Mouse (Mus musculus) kidney, embryonic 15.5 days (tissue): ENCODE measurements around the gene Nfkbil1. TPM values are rescaled to one million over a fixed set of nuclear protein-coding genes. Genes with fewer than 3 reads are reported as not detected.
A peak's percentile ranks its signal among the peaks of the same experiment; 100 is the strongest.
"Not testable (repeated sequence)": the region's sequence is repeated elsewhere in the genome, so short reads cannot be mapped to it uniquely, and the experiment has no call there.

ENCODE experiments used
- ATAC-seq: fragments of 200-750 bp; cut with Nextera tagmentation; replicated peaks from 2 replicates; pipeline ENCODE4 v1.8.0; 2017; ENCODE audit warnings: moderate TSS enrichment; ENCODE audit not compliant: low FRiP score
- H3K27ac ChIP-seq: fragments of 300-500 bp; sonication (generic); 2 replicates; pipeline ENCODE4 v1.5.1; 2015; ENCODE audit warnings: mild to moderate bottlenecking, inconsistent platforms
- H3K27me3 ChIP-seq: fragments of 300-500 bp; sonication (generic); 2 replicates; pipeline ENCODE4 v1.6.1; 2015; ENCODE audit warnings: inconsistent platforms
- H3K36me3 ChIP-seq: fragments of 300-500 bp; sonication (generic); 2 replicates; pipeline ENCODE4 v1.6.1; 2015; ENCODE audit warnings: inconsistent platforms
- H3K4me1 ChIP-seq: fragments of 300-500 bp; sonication (generic); 2 replicates; pipeline ENCODE4 v1.6.1; 2015; ENCODE audit warnings: inconsistent platforms
- H3K4me2 ChIP-seq: fragments of 300-500 bp; sonication (generic); 2 replicates; pipeline ENCODE4 v1.6.1; 2015; ENCODE audit warnings: moderate library complexity, mild to moderate bottlenecking, inconsistent platforms
- H3K4me3 ChIP-seq: fragments of 300-500 bp; sonication (generic); replicated peaks from 2 replicates; pipeline ENCODE4 v1.5.1; 2015; ENCODE audit warnings: mild to moderate bottlenecking, inconsistent platforms
- H3K9ac ChIP-seq: fragments of 300-500 bp; sonication (generic); 2 replicates; pipeline ENCODE4 v1.6.1; 2015; ENCODE audit warnings: mild to moderate bottlenecking, inconsistent platforms
- H3K9me3 ChIP-seq: fragments of 300-500 bp; sonication (generic); replicated peaks from 2 replicates; pipeline ENCODE4 v1.6.1; 2016; ENCODE audit warnings: inconsistent platforms
- WGBS: fragments of 180-500 bp; shearing (Covaris S2); methylation state at CpG from one replicate; pipeline ENCODE4 v1.1.7; 2015; ENCODE audit warnings: mixed read lengths; 5-methylcytosine and 5-hydroxymethylcytosine counted together
- polyA plus RNA-seq: library from polyadenylated mRNA; unstranded; fragments of >200 nt; fragmentation: Nextera tagmentation; extraction: Ambion mirVana; gene quantifications from 2 replicates; pipeline ENCODE4 v1.2.1, GENCODE M21; 2015

Nfkbil1 gene
- polyA plus RNA-seq, 1 experiment from 2014 or later = 11.3 TPM

- H3K9me3 ChIP-seq = no peaks in the 10 kb centered on the region
- peak overlapping the region; percentile 86 for H3K4me2 ChIP-seq
- peak overlapping the region; percentile 71 for H3K4me3 ChIP-seq
- peak overlapping the region; percentile 91 for H3K9ac ChIP-seq
- peak overlapping the region; percentile 98 for H3K27ac ChIP-seq
- H3K4me1 ChIP-seq = peaks cover 52% of the 10 kb centered on the region
- peak; percentile 52 for ATAC-seq
- no peaks in the 10 kb centered on the region for H3K27me3 ChIP-seq
- under 1% methylated on average over 55 of the region's 55 CpGs for WGBS
- H3K36me3 ChIP-seq = peaks cover 45% of the 10 kb centered on the region
Measured at GRCm38 (mm10) chr17:35242015-35242941, 6.7 kb upstream of the Nfkbil1 start.

GRCm38 (mm10) chr17:35241305-35242014 lies 5.9 kb upstream of the Nfkbil1 start, which contains the start of gene Ddx39b:
Gene Ddx39b, plus strand, starts transcription at chr17:35241746.
- Histone ChIP-seq H3K4me3 (peak within 1 kb of the TSS; percentile 71), H3K4me2 (peak within 1 kb of the TSS; percentile 86), H3K36me3 (peaks cover 37% of the 10 kb centered on the region), H3K27ac (peak within 1 kb of the TSS; percentile 98), H3K27me3 (no peaks in the 10 kb centered on the region), H3K4me1 (peaks cover 51% of the 10 kb centered on the region), H3K9me3 (no peaks in the 10 kb centered on the region), H3K9ac (peak within 1 kb of the TSS; percentile 91)
- ATAC-seq = peak; percentile 90
- under 1% methylated on average over 69 of the region's 69 CpGs for WGBS

GRCm38 (mm10) chr17:35240384-35241304 lies 5.1 kb upstream of the Nfkbil1 start:
- peak; percentile 0; the same call in 1 of the 2 replicates for ATAC-seq

GRCm38 (mm10) chr17:35239700-35240099 lies 4.1 kb upstream of the Nfkbil1 start:
- 75% methylated on average over 5 of the region's 5 CpGs for WGBS
- no peak for ATAC-seq
- H3K4me1 ChIP-seq = peaks cover 37% of the 10 kb centered on the region
- no peak overlapping the region for H3K27ac ChIP-seq
- H3K36me3 ChIP-seq = peaks cover 19% of the 10 kb centered on the region
- no peak overlapping the region for H3K9ac ChIP-seq
- H3K4me3 ChIP-seq = no peak overlapping the region
- H3K27me3 ChIP-seq = no peaks in the 10 kb centered on the region
- no peaks in the 10 kb centered on the region for H3K9me3 ChIP-seq
- no peak overlapping the region for H3K4me2 ChIP-seq

More at GRCm38 (mm10) chr17:35240384-35241304, 5.1 kb upstream of the Nfkbil1 start:
- Histone ChIP-seq H3K27me3 (no peaks in the 10 kb centered on the region), H3K36me3 (peaks cover 29% of the 10 kb centered on the region), H3K4me2 (peak overlapping the region; percentile 86), H3K4me3 (peak overlapping the region; percentile 71), H3K9ac (peak overlapping the region; percentile 91), H3K27ac (peak overlapping the region; percentile 98), H3K9me3 (no peaks in the 10 kb centered on the region), H3K4me1 (peaks cover 44% of the 10 kb centered on the region)
- WGBS = 28% methylated on average over 12 of the region's 12 CpGs

- Histone ChIP-seq H3K4me3 (no peak overlapping the region), H3K4me1 (peaks cover 43% of the 10 kb centered on the region), H3K36me3 (peaks cover 12% of the 10 kb centered on the region), H3K27me3 (no peaks in the 10 kb centered on the region), H3K9ac (no peak overlapping the region), H3K27ac (no peak overlapping the region), H3K9me3 (no peaks in the 10 kb centered on the region), H3K4me2 (no peak overlapping the region)
- 82% methylated on average over 12 of the region's 12 CpGs for WGBS
- ATAC-seq = no peak
Measured at GRCm38 (mm10) chr17:35237504-35237903, 1.9 kb upstream of the Nfkbil1 start.

DNA sequence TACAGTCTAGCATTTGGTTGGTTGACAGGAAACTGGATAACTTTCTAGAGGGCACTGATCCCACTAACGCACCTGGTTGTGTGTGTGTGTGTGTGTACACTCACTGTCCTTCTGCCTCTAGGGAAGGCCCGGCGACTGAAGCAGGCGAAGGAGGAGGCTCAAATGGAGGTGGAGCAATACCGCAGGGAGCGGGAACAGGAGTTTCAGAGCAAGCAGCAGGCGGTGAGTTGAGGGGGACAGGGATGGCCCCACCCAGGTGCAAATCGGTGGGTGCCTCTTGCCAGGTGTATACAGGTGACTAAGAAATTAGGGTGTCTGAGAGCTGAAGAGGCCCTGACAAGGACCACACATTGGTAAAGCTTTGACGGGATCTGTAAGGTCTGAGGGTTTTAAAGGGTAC lies 1.4 kb upstream of the Nfkbil1 start:
- H3K9me3 ChIP-seq = no peaks in the 10 kb centered on the region
- H3K36me3 ChIP-seq = peaks cover 12% of the 10 kb centered on the region
- H3K4me3 ChIP-seq = peak overlapping the region; percentile 67; the same call in 1 of the 2 replicates
- H3K27ac ChIP-seq = no peak overlapping the region
- peak overlapping the region; percentile 70; the same call in 1 of the 2 replicates for H3K4me2 ChIP-seq
- WGBS = 73% methylated on average over 9 of the region's 9 CpGs
- H3K27me3 ChIP-seq = no peaks in the 10 kb centered on the region
- H3K9ac ChIP-seq = no peak overlapping the region
- no peak for ATAC-seq
- peaks cover 48% of the 10 kb centered on the region for H3K4me1 ChIP-seq

DNA sequence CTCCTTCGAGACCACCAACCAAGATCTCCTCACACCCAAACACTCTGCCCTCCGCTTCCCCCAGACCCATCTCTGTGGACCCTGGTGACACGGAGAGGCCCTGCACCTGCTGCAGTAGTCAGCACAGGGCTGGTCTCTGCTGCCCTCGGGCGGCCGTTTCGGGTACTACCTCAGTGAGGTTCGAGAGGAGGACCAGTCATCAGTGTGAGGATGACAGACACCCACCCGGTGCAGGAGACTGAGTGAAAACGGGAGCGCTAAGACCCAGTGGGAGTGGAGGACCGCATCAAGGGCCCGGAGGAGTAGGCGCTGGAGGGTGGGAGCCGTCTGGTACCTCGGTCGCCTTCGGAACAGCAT lies 776 bp upstream of the Nfkbil1 start:
- Histone ChIP-seq H3K4me1 (peaks cover 53% of the 10 kb centered on the region), H3K27me3 (no peaks in the 10 kb centered on the region), H3K9me3 (no peaks in the 10 kb centered on the region), H3K36me3 (peaks cover 14% of the 10 kb centered on the region), H3K4me2 (peak overlapping the region; percentile 70), H3K9ac (peak overlapping the region; percentile 89), H3K4me3 (peak overlapping the region; percentile 67), H3K27ac (peak overlapping the region; percentile 98)
- under 1% methylated on average over 18 of the region's 18 CpGs for WGBS
- ATAC-seq = peak; percentile 50

DNA sequence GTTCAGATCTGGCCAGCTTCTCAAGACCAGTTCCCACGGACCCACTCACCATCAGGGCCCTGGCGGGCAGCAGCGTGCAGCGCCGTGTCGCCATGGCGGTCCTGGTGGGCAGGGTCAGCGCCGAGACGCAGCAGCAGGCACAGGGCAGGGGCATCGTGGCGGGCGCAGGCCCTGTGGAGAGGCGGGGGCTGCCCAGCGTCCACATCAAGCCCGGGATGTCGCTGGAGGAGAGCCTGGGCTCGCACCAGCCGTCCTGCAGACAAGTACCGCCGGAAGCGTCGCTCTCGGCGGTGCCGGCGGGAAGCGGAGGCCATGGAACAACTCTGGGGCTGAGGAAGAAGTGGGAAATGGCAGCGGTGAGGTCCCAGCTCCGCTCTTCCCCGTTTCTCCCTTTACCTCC lies 689 bp downstream of the Nfkbil1 start:
- H3K36me3 ChIP-seq = peaks cover 26% of the 10 kb centered on the region
- 2% methylated on average over 31 of the region's 31 CpGs for WGBS
- no peaks in the 10 kb centered on the region for H3K27me3 ChIP-seq
- peak overlapping the region; percentile 89 for H3K9ac ChIP-seq
- ATAC-seq = peak; percentile 7; the same call in 1 of the 2 replicates
- H3K9me3 ChIP-seq = no peaks in the 10 kb centered on the region
- peak overlapping the region; percentile 98 for H3K27ac ChIP-seq
- peak overlapping the region; percentile 67 for H3K4me3 ChIP-seq
- H3K4me2 ChIP-seq = peak overlapping the region; percentile 70
- H3K4me1 ChIP-seq = peaks cover 48% of the 10 kb centered on the region

DNA sequence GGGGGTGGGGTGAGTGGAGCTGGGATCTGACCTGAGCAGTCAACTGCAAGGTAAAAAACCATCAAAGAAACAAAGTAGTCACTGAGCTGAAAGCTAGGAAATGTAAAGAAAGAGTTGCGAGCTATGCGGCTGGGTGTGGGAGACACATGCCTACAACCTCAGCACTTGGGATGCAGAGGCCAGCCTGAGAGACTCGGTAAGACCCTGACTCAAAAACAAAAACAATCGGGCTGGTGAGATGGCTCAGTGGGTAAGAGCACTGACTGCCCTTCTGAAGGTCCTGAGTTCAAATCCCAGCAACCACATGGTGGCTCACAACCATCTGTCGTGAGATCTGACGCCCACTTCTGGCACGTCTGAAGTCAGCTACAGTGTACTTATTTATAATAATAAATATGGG lies 1.5 kb downstream of the Nfkbil1 start:
- Histone ChIP-seq H3K27ac (peak overlapping the region; percentile 98), H3K9ac (peak overlapping the region; percentile 89; the same call in 1 of the 2 replicates), H3K4me3 (peak overlapping the region; percentile 67), H3K36me3 (peaks cover 34% of the 10 kb centered on the region), H3K4me1 (peaks cover 50% of the 10 kb centered on the region), H3K4me2 (peak overlapping the region; percentile 70)
- not testable (repeated sequence) for H3K27me3 ChIP-seq, H3K9me3 ChIP-seq, ATAC-seq
- WGBS = 82% methylated on average over 7 of the region's 7 CpGs

- peak within 1 kb of the TSS; percentile 67 for H3K4me3 ChIP-seq
- ATAC-seq = no peak
- peak within 1 kb of the TSS; percentile 70 for H3K4me2 ChIP-seq
- H3K4me1 ChIP-seq = peaks cover 50% of the 10 kb centered on the region
- peaks cover 42% of the 10 kb centered on the region for H3K36me3 ChIP-seq
- H3K27me3 ChIP-seq = no peaks in the 10 kb centered on the region
- peak within 1 kb of the TSS; percentile 89 for H3K9ac ChIP-seq
- WGBS = 52% methylated on average over 18 of the region's 18 CpGs
- H3K9me3 ChIP-seq = no peaks in the 10 kb centered on the region
- peak within 1 kb of the TSS; percentile 98 for H3K27ac ChIP-seq
Measured at GRCm38 (mm10) chr17:35233114-35233980, 2.2 kb downstream of the Nfkbil1 start, which contains the start of gene Atp6v1g2. Gene Atp6v1g2, plus strand, starts transcription at chr17:35233660.
